Mouse (Mus musculus) heart, adult 18-20 months (tissue): ENCODE measurements at regions not wholly inside any gene's neighbourhood (a gene's known extent, or its start where the extent isn't known, plus 50 kb on each side); places are given as distances from the start of the nearest gene placed in this dataset.

ENCODE experiments used
- DNase-seq, 2 experiments: peaks; one replicate each; pipeline ENCODE4 v3.0.0; 2021 to 2022; ENCODE audit warnings: mixed read lengths in 1 of 2

DNA sequence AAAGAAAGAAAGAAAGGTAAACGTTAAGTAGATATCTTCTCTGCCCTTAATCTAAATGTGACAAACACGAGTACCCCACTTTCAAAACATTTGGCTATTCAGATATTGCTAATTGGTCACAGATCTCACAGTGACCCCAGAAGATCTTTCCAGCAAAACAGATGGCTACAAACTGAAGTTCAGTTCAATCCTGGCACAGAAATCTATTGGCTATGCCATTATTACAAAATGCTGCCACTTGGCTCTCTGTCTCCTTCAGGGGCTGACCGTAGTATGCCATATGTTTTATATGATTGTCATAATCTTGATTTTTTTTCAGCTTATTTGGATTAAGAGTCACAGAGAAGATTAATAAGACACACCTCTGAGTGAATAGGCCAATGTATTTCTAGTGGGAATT lies 873.2 kb downstream of the Slc22a22 start:
- DNase-seq: no peak

DNA sequence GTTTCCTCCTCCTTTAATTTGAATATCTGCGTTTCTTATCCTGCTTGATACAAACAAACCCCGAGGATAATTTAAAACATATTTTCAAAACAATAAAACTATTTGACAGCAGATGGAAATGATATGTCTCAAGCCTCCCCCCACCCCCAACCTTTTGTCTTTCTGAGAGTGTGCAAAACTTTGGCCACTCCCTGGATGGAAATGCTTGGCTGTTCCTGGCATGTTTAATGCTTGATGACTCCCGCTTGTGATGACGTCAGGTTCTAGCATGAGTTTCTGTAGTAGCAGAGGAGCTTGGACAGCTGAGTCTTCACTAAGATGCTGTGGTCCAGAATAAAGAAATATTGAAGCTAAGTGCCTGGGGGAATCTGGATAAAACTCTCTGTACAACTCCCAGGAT lies 884.8 kb downstream of the Slc22a22 start:
- DNase-seq: no peak

DNA sequence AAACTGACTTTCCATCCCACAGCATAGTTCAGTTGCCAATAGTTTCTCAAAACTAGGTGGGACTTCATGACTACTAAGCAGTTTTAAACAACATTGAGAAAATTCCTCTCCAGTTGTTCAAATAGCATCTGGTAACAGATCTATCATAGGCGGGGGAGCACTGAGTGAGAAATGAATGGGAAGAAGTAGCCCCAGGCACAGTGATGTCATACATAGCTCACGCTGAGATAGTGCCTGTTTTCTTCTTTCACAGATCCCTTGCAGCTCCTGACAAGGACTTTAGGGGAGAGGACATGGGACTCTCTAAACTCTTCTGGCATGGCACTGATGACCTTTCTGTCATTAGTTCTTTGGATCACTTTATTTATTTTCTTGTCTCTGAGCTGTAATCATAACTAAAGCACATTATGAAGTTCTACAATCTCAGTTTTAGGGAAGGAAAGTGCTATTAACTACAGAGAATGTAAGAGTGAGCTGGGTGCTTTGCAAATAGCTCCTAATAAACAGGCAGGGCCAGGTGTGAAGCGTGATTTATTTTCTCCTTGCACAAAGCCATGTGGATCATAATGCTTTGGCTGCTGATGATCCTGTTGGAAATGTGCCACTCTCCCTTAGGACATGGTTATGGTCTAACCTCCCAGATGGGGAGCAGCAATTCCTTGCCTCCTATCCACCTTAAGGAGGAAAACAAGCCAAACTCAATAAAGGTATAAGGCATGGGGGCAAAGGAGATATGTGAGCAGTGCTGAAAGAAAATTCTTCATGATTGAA lies 896.5 kb downstream of the Slc22a22 start:
- DNase-seq: no peak

DNA sequence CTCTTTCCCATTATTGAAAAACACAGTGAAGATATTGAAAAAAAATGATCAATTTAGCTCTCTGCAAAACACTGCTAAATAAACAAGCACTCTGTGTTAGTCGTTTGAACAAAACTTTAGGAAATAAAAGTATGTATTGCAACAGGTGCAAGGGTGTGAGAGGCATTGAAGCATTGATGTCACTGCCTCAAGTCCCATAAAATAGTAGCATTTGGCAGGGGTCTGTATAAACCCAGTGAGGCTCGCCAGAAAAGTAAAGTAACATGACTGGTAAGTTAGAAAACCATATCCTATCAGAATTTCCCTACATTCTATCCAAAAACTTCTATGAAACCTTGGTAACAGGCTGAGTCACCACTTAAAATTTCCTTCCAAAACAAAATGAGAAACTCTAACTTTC lies 914.2 kb downstream of the Slc22a22 start:
- DNase-seq: peak in 1 of 2 experiments; percentile 2

DNA sequence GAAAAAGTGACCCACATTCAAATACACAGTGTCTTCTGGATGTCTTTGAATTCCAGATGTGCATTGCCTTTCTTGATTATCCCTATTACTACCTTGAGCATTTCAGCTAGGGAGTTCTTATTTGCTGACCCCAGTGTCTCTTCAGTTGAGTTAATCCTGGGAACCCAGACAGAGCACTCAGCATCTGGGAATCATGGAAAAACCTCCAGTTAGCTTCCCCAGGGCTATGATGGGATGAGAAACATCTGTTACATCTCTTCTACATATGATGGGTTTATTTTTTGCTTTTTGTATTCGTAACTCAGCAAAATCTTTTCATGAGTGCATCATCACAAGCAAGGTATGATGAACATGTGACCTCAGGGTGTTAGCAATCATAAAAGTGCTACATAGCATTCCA lies 914.6 kb downstream of the Slc22a22 start:
- DNase-seq: peak; percentile 1 to 8

DNA sequence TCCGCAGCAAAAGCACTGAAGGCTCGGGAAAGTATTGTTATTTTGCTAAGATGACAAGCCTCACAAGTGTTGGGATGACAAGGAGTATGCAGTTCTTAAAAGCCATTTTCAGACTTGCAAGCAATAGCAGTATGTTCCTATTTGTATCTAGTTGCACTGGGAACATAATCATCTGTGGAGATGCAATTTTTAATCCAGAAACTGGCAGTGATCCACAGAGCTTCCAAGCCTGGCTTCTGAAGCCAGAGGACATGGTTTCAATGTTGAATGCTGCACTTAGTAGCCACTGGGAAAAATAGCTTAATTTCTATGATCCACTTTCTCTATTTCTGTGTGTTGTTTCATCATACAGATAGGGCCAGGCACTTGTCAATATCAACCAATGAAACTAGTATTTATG lies 915.3 kb downstream of the Slc22a22 start:
- peak; percentile 7 to 16 for DNase-seq

DNA sequence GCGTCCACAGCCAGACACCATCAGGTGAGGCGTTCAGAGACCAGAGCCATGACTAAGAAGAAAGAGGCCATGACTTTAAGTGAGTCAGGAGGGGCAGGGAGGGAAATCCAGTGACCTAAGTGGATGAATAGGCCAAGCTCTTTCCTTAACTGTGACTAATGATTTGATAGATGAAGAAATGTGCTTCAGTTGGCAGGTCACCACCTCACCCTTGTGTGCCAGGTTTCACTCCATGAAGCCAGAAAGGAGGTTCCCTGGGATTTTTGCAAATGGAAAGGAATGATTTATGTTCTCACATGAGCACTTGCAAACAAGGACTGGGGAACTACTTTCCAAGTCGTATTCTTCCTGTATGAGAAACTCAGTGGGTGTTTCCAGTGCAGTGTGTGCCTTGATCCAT lies 923.0 kb downstream of the Slc22a22 start:
- peak; percentile 9 to 32 for DNase-seq

DNA sequence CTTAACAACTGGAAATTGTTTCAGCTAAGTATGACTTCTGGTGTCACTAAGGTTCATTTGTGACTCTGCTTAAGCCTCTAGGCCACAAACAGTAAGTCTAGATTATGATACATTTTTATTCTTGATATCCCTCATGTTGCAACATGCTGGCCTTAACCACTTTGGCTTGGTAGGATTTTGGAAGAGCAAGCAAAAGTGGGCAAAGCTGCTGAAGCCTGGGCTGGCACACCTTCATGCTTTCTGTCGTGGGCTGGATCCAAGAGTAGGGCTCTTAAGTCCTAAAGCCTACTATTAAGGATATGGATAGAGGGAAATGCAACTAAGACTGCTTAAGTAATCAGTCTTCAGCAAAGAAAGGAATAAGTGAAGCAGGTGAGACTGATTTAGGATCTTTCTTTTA lies 923.6 kb downstream of the Slc22a22 start:
- no peak for DNase-seq

DNA sequence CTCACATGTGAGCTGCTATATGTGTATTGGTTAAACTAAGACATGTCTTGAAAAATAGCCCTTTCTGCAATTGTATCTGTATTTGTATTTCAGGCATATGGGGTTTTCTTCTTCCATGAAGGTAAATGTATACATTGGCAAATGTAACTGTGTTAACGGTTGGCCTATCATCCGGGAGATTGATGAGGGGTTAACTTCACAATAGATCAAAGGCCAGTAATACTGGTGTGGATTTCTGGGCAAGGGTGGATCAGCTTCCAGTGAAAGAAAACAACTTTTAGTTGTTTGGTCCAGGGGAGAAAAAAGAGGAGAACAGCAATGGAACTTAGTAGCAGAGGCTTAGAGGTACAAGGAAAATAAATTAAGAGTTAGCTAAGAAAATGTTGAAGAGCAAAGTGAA lies 945.9 kb downstream of the Slc22a22 start:
- DNase-seq: no peak

DNA sequence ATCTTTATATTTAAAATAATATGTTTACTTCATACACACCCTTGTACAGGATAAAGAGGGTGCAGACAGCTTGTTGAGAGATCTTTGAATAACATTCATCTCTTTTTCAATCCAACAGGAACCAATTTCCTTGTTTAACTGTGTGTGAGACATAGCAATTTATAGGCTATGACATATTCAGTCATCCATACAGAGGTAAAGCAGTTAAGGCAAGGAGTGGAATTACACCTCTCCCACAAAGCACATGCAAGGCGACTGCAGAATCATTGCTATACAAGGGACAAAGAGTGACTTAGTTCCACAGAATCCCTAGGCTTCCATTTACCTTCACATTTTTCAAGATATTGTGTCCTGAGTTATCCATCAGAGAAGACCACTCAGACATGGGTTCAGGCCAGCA lies 959.0 kb downstream of the Slc22a22 start:
- no peak for DNase-seq

DNA sequence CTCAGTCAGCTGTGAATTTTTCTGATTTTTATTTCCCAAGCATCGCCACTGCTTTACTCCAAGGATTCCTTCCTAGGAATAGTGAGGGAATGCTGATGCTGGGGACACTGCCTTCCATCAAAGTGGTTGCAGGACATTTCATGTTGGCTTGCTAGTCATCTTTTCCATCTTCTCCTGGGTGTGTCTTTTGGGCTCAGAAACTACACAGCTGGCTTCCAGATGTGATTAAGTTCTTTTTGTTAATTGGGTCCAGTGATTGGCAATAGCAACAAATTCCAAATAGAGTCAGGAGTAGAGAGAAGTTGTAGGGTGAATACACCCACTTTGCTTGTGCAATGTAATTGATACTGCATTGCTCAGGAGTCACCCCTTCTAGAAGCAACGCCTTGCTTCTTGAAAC lies 961.3 kb downstream of the Slc22a22 start:
- DNase-seq: peak in 1 of 2 experiments; percentile 9

DNA sequence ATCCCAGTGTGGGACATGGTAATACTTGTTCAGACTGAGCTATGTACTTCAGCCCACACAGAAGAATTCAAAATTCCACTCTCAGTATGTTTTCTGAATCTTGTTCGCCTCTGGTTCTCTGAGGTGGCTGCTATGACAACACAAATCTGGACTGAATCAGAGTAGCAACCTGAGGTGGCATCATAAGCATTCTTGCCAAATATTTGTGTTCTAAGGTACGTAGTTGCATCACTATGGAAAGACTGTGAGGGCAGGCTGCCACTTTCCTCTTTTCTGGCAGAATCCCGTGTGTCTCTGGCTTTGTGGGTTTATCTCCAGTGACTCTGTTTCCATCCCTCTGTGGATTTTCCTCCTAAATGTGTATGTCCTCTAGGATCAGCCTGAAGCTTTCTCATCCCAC lies 978.7 kb downstream of the Slc22a22 start:
- DNase-seq: no peak

DNA sequence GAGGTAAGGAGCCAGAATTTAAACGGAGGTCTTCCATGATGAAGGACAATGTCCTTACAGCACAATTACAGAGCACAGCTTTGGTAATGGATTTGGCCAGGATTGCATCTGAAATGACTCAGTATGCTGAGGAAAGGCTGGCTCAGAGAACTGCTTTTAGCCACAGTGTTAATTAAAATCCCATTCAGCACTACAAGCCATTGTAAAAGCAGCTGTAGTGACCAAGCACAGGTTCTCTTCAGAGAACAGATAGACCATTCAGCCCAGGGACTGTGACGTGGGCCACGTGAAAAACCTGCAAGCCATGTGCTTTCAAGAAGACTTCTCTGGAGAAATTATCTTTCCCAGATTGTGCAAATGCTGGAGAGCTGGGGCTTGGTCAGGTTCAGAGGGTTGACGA lies 979.7 kb downstream of the Slc22a22 start:
- peak; percentile 2 to 7 for DNase-seq

DNA sequence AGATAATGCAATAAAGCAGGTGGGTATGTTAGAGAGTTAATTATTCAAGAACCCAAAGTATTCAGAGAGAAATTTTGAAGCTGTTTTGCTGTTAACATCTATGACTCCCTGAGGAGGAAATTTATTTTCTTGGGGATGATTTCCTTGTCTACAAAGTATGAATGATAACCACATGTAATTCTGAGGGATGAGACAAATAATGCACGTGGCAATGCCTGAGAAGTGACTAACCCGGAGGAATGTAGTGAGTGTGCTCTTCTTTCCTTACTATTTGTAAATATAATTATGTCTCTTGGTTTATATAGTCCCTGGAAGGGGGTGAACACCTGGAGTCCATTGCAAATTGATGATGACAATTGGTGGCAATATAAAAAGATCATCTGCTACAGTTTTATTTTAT lies 981.1 kb downstream of the Slc22a22 start:
- DNase-seq: no peak

DNA sequence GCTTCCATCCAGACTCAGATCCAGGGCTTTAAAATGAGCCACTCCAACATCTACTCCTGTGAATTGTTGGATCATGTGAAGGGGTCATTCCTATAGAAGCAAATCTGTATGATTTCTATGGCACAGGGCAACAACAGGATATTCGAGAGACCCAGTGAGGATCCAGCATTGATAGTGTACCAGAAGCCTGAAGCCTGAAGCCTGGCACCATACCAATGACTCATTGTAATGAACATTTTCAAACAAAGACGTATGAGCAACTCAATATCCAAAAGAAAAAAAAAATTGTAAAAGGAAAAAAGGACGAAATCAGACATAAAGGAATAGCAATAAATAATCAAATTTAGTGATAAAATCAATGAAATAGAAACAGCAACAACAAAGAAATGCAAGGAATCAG lies 991.5 kb downstream of the Slc22a22 start:
- no peak for DNase-seq

DNA sequence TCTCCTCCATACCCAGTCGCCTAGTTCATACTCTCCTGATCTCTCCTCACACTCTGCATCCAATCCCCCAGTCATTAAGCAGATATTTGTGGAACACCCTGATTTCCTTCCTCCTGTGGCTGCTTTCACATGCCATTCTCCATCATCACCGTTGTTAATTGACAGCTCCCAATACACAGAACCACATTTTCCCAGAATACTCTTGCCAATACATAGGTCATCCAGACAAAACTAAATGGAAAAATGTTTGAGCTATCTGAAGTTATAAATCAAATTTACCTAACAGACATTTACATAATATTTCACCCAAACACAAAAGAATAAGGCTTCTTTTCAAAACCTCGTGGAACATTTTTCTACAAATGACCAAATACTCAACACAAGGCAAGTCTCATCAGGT lies 992.7 kb downstream of the Slc22a22 start:
- no peak for DNase-seq

DNA sequence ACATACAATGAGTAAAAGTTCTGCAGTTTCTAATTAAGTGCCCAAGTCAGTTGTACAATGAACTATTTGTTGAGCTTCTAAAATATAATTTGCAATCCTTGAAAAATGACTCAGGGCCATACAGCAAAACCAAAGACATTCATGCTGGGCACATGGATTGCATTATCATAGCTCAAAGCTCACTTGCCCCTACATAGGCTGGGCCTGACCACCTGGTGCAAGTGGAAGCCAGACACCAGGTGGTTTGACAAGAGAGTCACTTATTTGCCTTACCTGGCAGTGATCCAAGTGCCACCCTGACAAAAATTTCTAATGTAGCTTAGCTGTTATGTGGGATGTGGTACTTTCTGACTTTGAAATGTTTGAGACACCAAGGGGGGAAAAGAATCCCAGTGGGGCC lies 997.7 kb downstream of the Slc22a22 start:
- no peak for DNase-seq

DNA sequence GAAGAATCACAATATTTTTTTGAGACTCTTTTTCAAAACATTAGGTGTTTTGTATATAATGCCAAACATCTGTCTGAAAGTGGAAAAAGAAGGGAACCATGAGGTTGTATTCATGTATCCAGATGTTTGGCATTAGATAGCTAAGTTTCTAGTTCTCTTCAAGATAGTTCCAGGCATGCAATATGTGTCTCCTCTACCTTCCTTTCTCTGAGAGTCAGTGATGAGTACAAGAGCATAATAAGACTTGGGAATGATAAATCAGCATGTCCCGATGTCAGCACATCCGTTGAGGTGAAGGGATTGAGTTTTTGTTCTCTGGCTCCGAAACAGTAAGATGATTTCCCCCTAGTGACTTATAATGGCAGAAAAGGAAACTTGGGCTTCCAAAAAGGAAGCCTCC lies 998.4 kb downstream of the Slc22a22 start:
- DNase-seq: no peak

DNA sequence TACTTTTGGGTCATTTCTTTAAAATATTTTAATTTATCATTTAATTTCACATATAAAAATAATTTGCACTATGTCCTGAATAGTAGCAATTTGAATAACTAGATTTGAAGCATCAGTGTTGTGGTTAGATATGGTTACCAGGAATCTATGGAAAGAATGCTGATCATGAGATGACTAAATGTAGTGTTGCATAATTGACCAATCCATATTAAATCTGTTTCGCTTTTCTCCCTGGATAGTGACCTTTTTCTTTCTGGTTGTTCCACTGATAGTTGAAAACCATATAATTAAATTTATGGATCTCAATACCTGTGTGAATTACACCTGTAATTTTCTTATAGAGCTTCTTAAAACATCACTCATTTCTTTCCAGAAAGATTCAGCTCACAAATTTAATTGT lies 1003.7 kb downstream of the Slc22a22 start:
- DNase-seq: no peak

DNA sequence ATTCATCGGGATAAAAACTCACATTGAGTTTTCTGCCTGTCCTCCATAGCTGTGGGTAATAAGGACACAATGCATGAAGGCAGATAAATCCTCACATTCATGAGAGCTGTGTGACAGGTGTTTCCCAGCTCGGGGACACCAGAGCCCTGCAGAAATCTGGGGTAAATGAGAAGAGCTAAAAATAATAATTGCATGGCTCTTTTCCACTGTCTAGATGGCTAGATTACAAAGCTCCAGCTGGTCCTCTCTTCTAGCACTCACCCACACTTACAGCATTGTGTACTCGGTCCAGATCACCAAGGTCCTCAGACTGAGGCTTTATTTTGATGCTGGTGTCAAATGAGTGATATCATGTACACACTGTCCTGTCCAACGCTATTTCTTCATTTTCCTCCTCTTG lies 1025.5 kb downstream of the Slc22a22 start:
- no peak for DNase-seq

DNA sequence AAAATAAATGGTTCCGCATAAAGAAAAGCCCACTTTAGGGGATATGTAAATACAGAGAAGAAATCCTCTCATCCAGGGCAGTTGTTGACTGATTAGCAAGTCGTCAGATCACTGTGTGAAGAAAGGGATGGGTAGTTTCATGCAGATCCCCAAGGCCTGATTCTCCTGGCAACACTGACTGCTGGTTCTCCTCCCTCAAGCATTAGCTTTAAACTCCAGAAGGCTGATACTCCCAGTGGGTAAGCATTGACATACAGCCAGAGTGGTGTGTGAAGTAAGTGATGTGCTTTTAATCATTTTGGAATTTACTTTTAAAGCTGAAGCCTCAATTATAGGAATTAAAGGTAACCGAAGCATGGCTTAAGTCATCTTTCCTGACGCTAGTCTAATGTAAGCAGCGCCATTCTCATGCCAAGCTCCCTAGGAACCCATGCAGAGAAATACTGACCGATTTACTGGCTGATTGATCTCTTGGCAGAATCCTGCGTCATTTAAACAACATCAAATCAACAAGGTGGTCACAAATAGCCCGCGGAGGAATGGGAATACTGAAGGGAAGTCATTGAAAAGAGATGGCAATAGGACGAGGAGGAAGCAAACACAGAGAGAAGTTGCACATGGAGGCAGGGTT lies 1029.3 kb downstream of the Slc22a22 start:
- DNase-seq: no peak

DNA sequence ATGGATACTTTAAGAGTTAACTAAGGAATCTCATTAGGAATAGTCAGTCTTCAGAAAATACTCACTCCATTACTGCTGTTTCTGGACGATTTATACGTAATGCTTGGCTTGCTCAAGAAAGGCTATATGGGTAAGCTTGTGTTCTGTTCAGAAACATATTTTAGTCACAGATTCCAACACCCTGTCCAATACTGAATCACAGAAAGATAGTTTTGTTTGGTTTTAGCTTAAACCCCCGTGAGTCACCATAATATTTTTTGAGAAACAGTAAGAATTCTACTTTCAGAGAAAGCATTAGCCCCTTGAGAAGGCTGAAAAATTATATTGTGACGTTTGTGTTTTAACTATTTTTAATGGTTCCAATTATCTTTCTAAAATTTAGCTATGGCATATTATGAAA lies 1037.3 kb downstream of the Slc22a22 start:
- no peak for DNase-seq

DNA sequence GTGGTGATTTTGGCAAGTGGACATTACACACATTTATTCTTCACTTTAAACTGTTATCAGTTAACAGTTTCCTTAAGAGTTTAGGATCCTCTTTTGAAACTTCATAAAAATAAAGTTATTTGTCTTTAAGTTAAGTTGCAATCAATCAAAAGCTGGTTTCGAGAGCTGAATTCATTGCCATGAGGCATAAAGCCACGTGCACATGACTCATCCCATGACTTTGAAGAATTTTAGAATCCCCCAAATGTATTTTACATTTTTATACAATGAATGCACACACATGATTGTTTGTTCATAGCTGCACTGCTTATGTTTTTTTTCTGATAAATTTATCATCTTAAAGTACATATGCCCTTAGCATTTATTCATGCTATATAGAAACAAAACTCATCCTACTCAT lies 1039.1 kb downstream of the Slc22a22 start:
- no peak for DNase-seq

DNA sequence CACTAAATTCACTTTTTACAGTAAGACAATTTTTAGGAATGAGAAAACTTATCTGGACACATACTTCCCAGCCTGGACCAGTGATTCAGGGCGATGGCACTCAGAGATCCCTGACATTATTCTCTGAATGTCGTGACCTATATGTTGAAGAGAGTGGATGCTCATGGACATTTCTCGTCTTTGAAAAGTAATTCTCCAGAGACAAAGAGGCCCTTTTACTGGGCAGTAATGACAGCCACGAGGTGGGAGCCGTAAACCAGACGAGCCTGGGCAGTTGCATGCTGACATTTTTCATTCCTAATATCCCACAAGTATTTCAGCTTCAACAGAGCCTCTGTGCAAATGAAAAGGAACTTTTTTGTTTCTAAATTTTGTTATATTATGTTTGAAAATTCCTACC lies 1041.3 kb downstream of the Slc22a22 start:
- DNase-seq: no peak
